Mouse (Mus musculus) forebrain, embryonic 16.5 days (tissue): Measurements from ENCODE around the gene Camk2n1. TPM values are rescaled to one million over a fixed set of nuclear protein-coding genes. Genes with fewer than 3 reads are reported as not detected.

ENCODE experiments used
- ATAC-seq: fragments of 200-750 bp; cut with Nextera tagmentation; 2 replicates; pipeline ENCODE4 v1.8.0; 2017; ENCODE audit warnings: mild to moderate bottlenecking, moderate library complexity
- H3K27ac ChIP-seq: fragments of 300-500 bp; sonication (generic); 2 replicates; pipeline ENCODE4 v1.5.1; 2014; ENCODE audit warnings: low read length, control low read depth
- H3K27me3 ChIP-seq: fragments of 300-500 bp; sonication (generic); replicated peaks from 2 replicates; pipeline ENCODE4 v1.6.1; 2014; ENCODE audit warnings: low read length; ENCODE audit not compliant: control insufficient read depth, insufficient read depth
- H3K36me3 ChIP-seq: fragments of 300-500 bp; sonication (generic); 2 replicates; pipeline ENCODE4 v1.6.1; 2014; ENCODE audit not compliant: control insufficient read depth, insufficient read depth
- H3K4me1 ChIP-seq: fragments of 300-500 bp; sonication (generic); replicated peaks from 2 replicates; pipeline ENCODE4 v1.6.1; 2014; ENCODE audit warnings: low read length; ENCODE audit not compliant: control insufficient read depth, insufficient read depth
- H3K4me2 ChIP-seq: fragments of 300-500 bp; sonication (generic); 2 replicates; pipeline ENCODE4 v1.6.1; 2014; ENCODE audit warnings: mild to moderate bottlenecking, low read length, control low read depth
- H3K4me3 ChIP-seq: fragments of 300-500 bp; sonication (generic); replicated peaks from 2 replicates; pipeline ENCODE4 v1.5.1; 2014; ENCODE audit warnings: mild to moderate bottlenecking, low read length, control low read depth
- H3K9ac ChIP-seq: fragments of 300-500 bp; sonication (generic); replicated peaks from 2 replicates; pipeline ENCODE4 v1.6.1; 2014; ENCODE audit warnings: low read depth, low read length, control low read depth
- H3K9me3 ChIP-seq: fragments of 300-500 bp; sonication (generic); 2 replicates; pipeline ENCODE4 v1.6.1; 2016; ENCODE audit warnings: low read length; ENCODE audit not compliant: control insufficient read depth
- WGBS: fragments of 180-500 bp; shearing (Covaris S2); extraction: QIAGEN DNeasy Blood & Tissue Kit; methylation state at CpG from one replicate; pipeline ENCODE4 v1.1.7; 2014; 5-methylcytosine and 5-hydroxymethylcytosine counted together
- polyA plus RNA-seq: library from polyadenylated mRNA; unstranded; fragments of >200 nt; fragmentation: Nextera tagmentation; extraction: Ambion mirVana; gene quantifications from 2 replicates; pipeline ENCODE4 v1.2.1, GENCODE M21; 2015

Gene Camk2n1
- 9.8 and 10.2 TPM in 2 replicates for polyA plus RNA-seq

- 0 out of 2 replicates have a peak, but pooled peaks cover 5% of the 10 kb centered on the region for H3K27me3 ChIP-seq
- no peaks in the 10 kb centered on the region for H3K36me3 ChIP-seq
- under 1% methylated on average over 47 of the region's 64 CpGs for WGBS
- H3K27ac ChIP-seq = peak within 1 kb of the TSS; percentile 87
- H3K9ac ChIP-seq = peak within 1 kb of the TSS; percentile 59
- peaks cover 33% of the 10 kb centered on the region for H3K4me1 ChIP-seq
- peak within 1 kb of the TSS; percentile 76 for H3K4me2 ChIP-seq
- ATAC-seq = peak; percentile 78
- no peaks in the 10 kb centered on the region for H3K9me3 ChIP-seq
- H3K4me3 ChIP-seq = peak within 1 kb of the TSS; percentile 69
These were observed at the start of gene Camk2n1 for GRCm38 (mm10) chr4:138453753-138454570. TSS of gene Camk2n1 (plus strand) at chr4:138454314.

GRCm38 (mm10) chr4:138404806-138405205 is 49.3 kb upstream of the Camk2n1 start:
- no peak overlapping the region for H3K9ac ChIP-seq
- H3K4me1 ChIP-seq = no peaks in the 10 kb centered on the region
- no peak overlapping the region for H3K4me2 ChIP-seq
- H3K4me3 ChIP-seq = no peak overlapping the region
- ATAC-seq = no peak
- WGBS = 0% methylated on average over 2 of the region's 2 CpGs
- H3K36me3 ChIP-seq = no peaks in the 10 kb centered on the region
- peaks cover 6% of the 10 kb centered on the region; the same call in 1 of the 2 replicates for H3K27me3 ChIP-seq
- no peaks in the 10 kb centered on the region for H3K9me3 ChIP-seq
- H3K27ac ChIP-seq = no peak overlapping the region

DNA sequence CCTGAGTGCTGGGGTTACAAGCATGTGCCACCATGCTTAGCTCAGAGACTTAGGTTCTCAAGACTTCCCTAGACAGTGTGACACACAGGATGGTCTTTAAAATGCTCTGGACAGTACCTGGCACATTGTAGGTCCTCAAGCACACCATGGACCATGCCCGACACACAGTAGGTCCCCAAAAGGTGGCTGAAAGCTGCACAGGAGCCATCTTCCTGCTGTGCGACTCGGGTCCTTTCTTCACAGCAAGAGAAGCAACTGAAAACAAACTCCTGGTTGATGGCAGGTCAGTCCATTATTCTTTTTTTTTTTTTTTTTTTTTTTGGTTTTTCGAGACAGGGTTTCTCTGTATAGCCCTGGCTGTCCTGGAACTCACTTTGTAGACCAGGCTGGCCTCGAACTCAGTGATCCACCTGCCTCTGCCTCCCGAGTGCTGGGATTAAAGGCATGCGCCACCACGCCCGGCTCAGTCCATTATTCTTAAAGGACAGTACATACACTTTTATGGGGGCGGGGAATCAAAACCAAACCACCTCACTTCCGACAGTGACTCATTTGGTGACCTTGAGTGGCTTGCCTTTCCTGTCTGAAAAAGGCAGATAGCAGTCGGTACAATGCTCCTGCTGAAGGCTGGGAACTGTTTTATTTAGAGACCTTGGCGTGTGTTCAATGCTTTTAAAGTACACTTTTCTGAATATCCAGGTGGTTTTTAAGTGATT is 46.5 kb upstream of the Camk2n1 start:
- Histone ChIP-seq H3K27ac (no peak overlapping the region), H3K4me3 (no peak overlapping the region), H3K9ac (no peak overlapping the region), H3K4me2 (no peak overlapping the region), H3K9me3 (no peaks in the 10 kb centered on the region), H3K27me3 (peaks cover 10% of the 10 kb centered on the region), H3K4me1 (no peaks in the 10 kb centered on the region), H3K36me3 (no peaks in the 10 kb centered on the region)
- WGBS = 79% methylated on average over 12 of the region's 13 CpGs
- no peak for ATAC-seq

DNA sequence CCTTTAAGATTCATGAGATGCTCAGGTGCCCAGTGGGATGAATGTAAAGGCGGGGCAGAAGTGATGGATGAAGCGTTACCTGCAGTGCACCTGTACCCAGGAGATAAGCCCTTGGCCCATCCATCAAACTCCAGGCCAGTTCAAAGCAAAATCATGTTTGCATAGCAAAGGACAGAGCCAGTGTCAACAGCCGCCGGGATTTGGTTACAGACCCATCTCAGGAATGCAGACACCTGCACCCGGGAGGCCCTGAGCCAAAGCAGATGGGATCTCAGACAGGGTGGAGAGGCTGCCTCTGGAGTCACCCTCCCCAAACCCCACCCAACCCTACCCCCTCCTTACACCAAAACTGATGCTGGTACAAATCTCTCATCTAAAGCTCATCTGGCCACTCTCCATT is 43.1 kb upstream of the Camk2n1 start:
- Histone ChIP-seq H3K27ac (no peak overlapping the region), H3K27me3 (peaks cover 10% of the 10 kb centered on the region), H3K9me3 (no peaks in the 10 kb centered on the region), H3K4me2 (no peak overlapping the region), H3K9ac (no peak overlapping the region), H3K4me3 (no peak overlapping the region), H3K4me1 (peaks cover 7% of the 10 kb centered on the region), H3K36me3 (no peaks in the 10 kb centered on the region)
- no peak for ATAC-seq
- 20% methylated on average over 5 of the region's 5 CpGs for WGBS

DNA sequence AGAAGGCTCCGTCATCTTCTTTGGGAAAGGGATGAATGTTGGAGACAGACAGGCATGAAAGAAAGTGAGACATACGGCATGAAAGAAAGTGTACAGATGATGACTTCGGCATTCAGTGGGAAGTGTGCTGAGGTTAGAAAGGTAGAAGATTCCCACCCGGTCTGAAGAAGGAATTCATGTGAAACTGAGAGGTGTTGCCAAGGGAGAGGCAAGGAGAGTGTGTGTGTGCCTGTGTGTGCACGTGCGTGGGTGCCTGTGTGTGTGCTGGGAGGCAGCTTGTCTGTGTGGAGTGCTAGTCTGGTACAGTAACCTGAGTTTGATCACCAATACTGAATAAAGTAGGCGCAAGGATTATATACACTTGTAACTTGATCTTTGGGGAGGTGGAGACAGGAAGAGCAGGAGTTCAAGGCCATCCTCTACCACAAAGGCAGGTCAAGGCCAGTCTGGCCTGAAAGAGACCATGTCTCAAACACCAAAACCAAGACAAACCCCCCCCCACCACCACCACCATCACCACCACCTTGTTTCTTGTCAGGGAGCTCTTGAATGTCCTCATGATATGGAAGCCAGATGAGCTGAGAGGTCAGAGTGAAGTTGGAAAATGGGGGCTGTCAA is 42.5 kb upstream of the Camk2n1 start:
- Histone ChIP-seq H3K9ac (no peak overlapping the region), H3K27ac (no peak overlapping the region), H3K9me3 (no peaks in the 10 kb centered on the region), H3K4me1 (peaks cover 7% of the 10 kb centered on the region), H3K36me3 (no peaks in the 10 kb centered on the region), H3K27me3 (peaks cover 10% of the 10 kb centered on the region), H3K4me2 (no peak overlapping the region), H3K4me3 (no peak overlapping the region)
- ATAC-seq = no peak
- WGBS = 60% methylated on average over 7 of the region's 7 CpGs

DNA sequence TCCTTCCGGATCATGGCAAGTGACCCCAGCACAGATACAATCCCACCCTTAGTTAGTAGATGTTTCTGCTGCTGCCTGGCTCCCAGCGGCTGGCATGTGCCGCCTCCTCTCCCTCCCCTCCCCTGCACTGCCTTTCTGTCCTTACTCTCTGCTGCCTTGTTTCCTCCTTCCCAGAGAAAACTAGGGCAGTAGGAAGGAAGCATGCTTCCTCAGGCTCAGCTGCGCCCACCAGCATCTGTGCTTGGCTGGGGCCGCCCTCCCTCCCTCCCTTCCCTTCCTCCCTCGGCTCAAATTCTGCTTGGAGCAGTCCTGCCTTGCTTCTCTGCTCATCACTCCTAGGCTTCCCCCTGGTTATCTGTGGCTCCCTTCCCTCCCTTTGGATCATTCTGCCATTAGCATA is 39.4 kb upstream of the Camk2n1 start:
- 0 out of 2 replicates have a peak overlapping the region, but pooled peaks have one; percentile 32 for H3K27ac ChIP-seq
- no peaks in the 10 kb centered on the region for H3K9me3 ChIP-seq
- ATAC-seq = peak; percentile 55; the same call in 1 of the 2 replicates
- H3K4me2 ChIP-seq = no peak overlapping the region; the same call in 1 of the 2 replicates
- WGBS = 24% methylated on average over 5 of the region's 6 CpGs
- H3K9ac ChIP-seq = no peak overlapping the region
- H3K4me3 ChIP-seq = no peak overlapping the region
- peaks cover 10% of the 10 kb centered on the region for H3K27me3 ChIP-seq
- H3K4me1 ChIP-seq = peaks cover 13% of the 10 kb centered on the region
- no peaks in the 10 kb centered on the region for H3K36me3 ChIP-seq

GRCm38 (mm10) chr4:138415991-138416390 is 38.1 kb upstream of the Camk2n1 start:
- H3K4me1 ChIP-seq = peaks cover 13% of the 10 kb centered on the region
- H3K27ac ChIP-seq = no peak overlapping the region
- H3K9me3 ChIP-seq = no peaks in the 10 kb centered on the region
- no peak overlapping the region for H3K4me2 ChIP-seq
- H3K36me3 ChIP-seq = no peaks in the 10 kb centered on the region
- H3K9ac ChIP-seq = no peak overlapping the region
- H3K27me3 ChIP-seq = peaks cover 2% of the 10 kb centered on the region
- 77% methylated on average over 3 of the region's 3 CpGs for WGBS
- ATAC-seq = no peak
- no peak overlapping the region for H3K4me3 ChIP-seq

DNA sequence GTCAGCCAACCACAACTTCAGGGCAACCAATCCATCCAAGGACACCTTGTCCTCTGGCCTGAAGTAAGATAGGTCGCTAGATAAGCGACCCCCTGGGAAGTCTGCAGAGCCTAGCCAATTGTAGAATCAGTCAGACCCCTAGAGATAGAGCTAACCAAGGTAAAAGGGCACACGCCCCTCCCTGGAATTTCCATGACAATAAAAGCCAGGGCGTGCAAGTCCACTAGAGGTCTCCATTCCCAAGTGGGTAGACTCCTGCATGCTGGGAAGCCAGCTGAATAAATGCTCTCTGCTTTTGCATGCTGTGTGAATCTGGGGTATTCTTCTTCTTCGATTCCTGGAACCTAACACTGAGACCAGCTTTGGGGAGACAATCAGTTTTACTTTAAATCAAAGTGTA is 37.7 kb upstream of the Camk2n1 start:
- Histone ChIP-seq H3K27ac (no peak overlapping the region), H3K9ac (no peak overlapping the region), H3K9me3 (no peaks in the 10 kb centered on the region), H3K36me3 (no peaks in the 10 kb centered on the region), H3K4me2 (no peak overlapping the region), H3K27me3 (no peaks in the 10 kb centered on the region; the same call in 1 of the 2 replicates), H3K4me3 (no peak overlapping the region), H3K4me1 (peaks cover 13% of the 10 kb centered on the region)
- ATAC-seq = no peak
- 61% methylated on average over 5 of the region's 5 CpGs for WGBS

DNA sequence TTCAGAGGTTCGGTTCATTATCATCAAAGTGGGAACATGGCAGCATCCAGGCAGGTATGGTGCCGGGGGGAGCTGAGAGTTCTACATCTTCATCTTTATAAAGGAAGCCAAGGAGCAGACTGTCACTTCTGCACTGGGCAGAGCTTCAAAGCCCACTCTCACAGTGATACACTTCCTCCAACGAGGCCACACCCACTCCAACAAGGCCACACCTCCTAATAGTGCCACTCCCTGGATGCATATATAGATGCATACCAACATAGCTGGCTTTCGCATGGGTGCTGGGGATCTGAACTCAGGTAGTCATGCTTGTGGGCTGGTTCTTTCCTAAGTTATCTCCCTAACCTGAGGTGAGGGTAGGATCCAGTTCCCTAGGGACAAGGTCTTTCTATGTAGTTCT is 36.2 kb upstream of the Camk2n1 start:
- H3K4me3 ChIP-seq = no peak overlapping the region
- no peak overlapping the region for H3K9ac ChIP-seq
- no peak overlapping the region; the same call in 1 of the 2 replicates for H3K27ac ChIP-seq
- WGBS = 88% methylated on average over 4 of the region's 4 CpGs
- peaks cover 13% of the 10 kb centered on the region for H3K4me1 ChIP-seq
- ATAC-seq = no peak
- H3K36me3 ChIP-seq = no peaks in the 10 kb centered on the region
- H3K27me3 ChIP-seq = no peaks in the 10 kb centered on the region
- H3K9me3 ChIP-seq = no peaks in the 10 kb centered on the region
- H3K4me2 ChIP-seq = no peak overlapping the region
